Comparison of ENCODE assay signal across 8 mouse cellular contexts in genomic region chr19:28678646-28679270, GRCm38 (mm10). TPM values are rescaled to one million over a fixed set of nuclear protein-coding genes. Genes with fewer than 3 reads are reported as not detected.
A peak's percentile ranks its signal among the peaks of the same experiment; 100 is the strongest.
DNase-seq lines count a peak whose midpoint lies in the region; ATAC-seq and TF ChIP-seq lines count a peak whose summit lies in the region.

No protein-coding gene starts in this region.

- ATAC-seq in hindbrain, embryonic 13.5 days (ENCODE audit: low FRiP score) = no peak
- no peak for ATAC-seq in lung, embryonic 14.5 days (ENCODE audit: insufficient read depth)
- no peak for ATAC-seq in stomach, embryonic 16.5 days (ENCODE audit: insufficient read depth, low FRiP score)
- no peak for ATAC-seq in monocyte, adult 5-6 weeks (replicated peaks; ENCODE audit: insufficient number of reproducible peaks, low FRiP score, low TSS enrichment, poor library complexity, severe bottlenecking)

- H3K4me3 ChIP-seq in heart, embryonic 10.5 days = peak overlapping the region; percentile 73
- peak overlapping the region; percentile 57 for H3K4me3 ChIP-seq in hindbrain, embryonic 13.5 days
- peak overlapping the region; percentile 54 for H3K4me3 ChIP-seq in lung, embryonic 14.5 days (ENCODE audit: low read depth, low read length)
- peak overlapping the region; percentile 75 for H3K4me3 ChIP-seq in stomach, embryonic 16.5 days (replicated peaks; ENCODE audit: low read length)

- peaks cover 32% of the 10 kb centered on the region for H3K4me1 ChIP-seq in heart, embryonic 10.5 days
- peaks cover 31% of the 10 kb centered on the region for H3K4me1 ChIP-seq in hindbrain, embryonic 13.5 days (replicated peaks)
- peaks cover 10% of the 10 kb centered on the region for H3K4me1 ChIP-seq in lung, embryonic 14.5 days (ENCODE audit: insufficient read depth)
- H3K4me1 ChIP-seq in stomach, embryonic 16.5 days (ENCODE audit: control insufficient read depth, insufficient read depth, low read length) = peaks cover 14% of the 10 kb centered on the region

- no peak for DNase-seq in heart, embryonic 10.5 days (ENCODE audit: low spot score)
- DNase-seq in heart, adult 8-10 months (ENCODE audit: low spot score) = no peak
- DNase-seq in embryo, embryonic 9.5 days (ENCODE audit: extremely low spot score) = peak; percentile 20
- DNase-seq in lung, embryonic 14.5 days = peak; percentile 16
- DNase-seq in urinary bladder, adult 2 months (ENCODE audit: low spot score) = no peak

- H3K36me3 ChIP-seq in heart, embryonic 10.5 days = no peaks in the 10 kb centered on the region
- H3K36me3 ChIP-seq in hindbrain, embryonic 13.5 days = no peaks in the 10 kb centered on the region
- no peaks in the 10 kb centered on the region for H3K36me3 ChIP-seq in lung, embryonic 14.5 days (ENCODE audit: insufficient read depth)
- no peaks in the 10 kb centered on the region for H3K36me3 ChIP-seq in stomach, embryonic 16.5 days (ENCODE audit: control insufficient read depth, insufficient read depth, low read length)

- peak overlapping the region; percentile 69 for H3K9ac ChIP-seq in hindbrain, embryonic 13.5 days
- H3K9ac ChIP-seq in lung, embryonic 14.5 days = peak overlapping the region; percentile 55; the same call in 1 of the 2 replicates
- H3K9ac ChIP-seq in stomach, embryonic 16.5 days (ENCODE audit: low read length) = peak overlapping the region; percentile 77

- H3K4me2 ChIP-seq in hindbrain, embryonic 13.5 days = peak overlapping the region; percentile 99
- peak overlapping the region; percentile 99 for H3K4me2 ChIP-seq in lung, embryonic 14.5 days
- H3K4me2 ChIP-seq in stomach, embryonic 16.5 days (ENCODE audit: low read depth, low read length) = peak overlapping the region; percentile 100

- TF ChIP-seq CTCF in lung, embryonic 14.5 days (IDR thresholded peaks at IDR 0.05; ENCODE audit: low read depth) = no peak

- under 1% methylated on average over 30 of the region's 30 CpGs for WGBS in heart, embryonic 10.5 days
- WGBS in hindbrain, embryonic 13.5 days = 1% methylated on average over 30 of the region's 30 CpGs
- under 1% methylated on average over 30 of the region's 30 CpGs for WGBS in lung, embryonic 14.5 days
- WGBS in stomach, embryonic 16.5 days = under 1% methylated on average over 30 of the region's 30 CpGs

- H3K27ac ChIP-seq in heart, embryonic 10.5 days = peak overlapping the region; percentile 77; the same call in 1 of the 2 replicates
- H3K27ac ChIP-seq in hindbrain, embryonic 13.5 days = no peak overlapping the region
- H3K27ac ChIP-seq in lung, embryonic 14.5 days (ENCODE audit: low read depth) = no peak overlapping the region
- H3K27ac ChIP-seq in stomach, embryonic 16.5 days (ENCODE audit: low read length) = no peak overlapping the region

- H3K9me3 ChIP-seq in heart, embryonic 10.5 days = no peaks in the 10 kb centered on the region
- no peaks in the 10 kb centered on the region for H3K9me3 ChIP-seq in hindbrain, embryonic 13.5 days
- H3K9me3 ChIP-seq in lung, embryonic 14.5 days (ENCODE audit: low read depth, low read length) = no peaks in the 10 kb centered on the region
- no peaks in the 10 kb centered on the region for H3K9me3 ChIP-seq in stomach, embryonic 16.5 days (replicated peaks; ENCODE audit: control insufficient read depth, low read length)

- peaks cover 65% of the 10 kb centered on the region for H3K27me3 ChIP-seq in heart, embryonic 10.5 days (ENCODE audit: insufficient read depth, poor library complexity, severe bottlenecking)
- peaks cover 58% of the 10 kb centered on the region for H3K27me3 ChIP-seq in hindbrain, embryonic 13.5 days
- H3K27me3 ChIP-seq in lung, embryonic 14.5 days (ENCODE audit: insufficient read depth, low read length) = peaks cover 15% of the 10 kb centered on the region
- 0 out of 2 replicates have a peak, but pooled peaks cover 7% of the 10 kb centered on the region for H3K27me3 ChIP-seq in stomach, embryonic 16.5 days (ENCODE audit: control insufficient read depth, insufficient read depth, low read length)

RNA-seq across cellular contexts. Expression of gene Glis3, which starts 1.1 kb away (rescaled TPM):
- 0.99 and 1.4 TPM in 2 replicates for polyA plus RNA-seq in heart, embryonic 10.5 days (2016; fragmentation: Nextera tagmentation; extraction: Ambion mirVana)
- 1 to 10 TPM in 3 of 4 experiments, under 1 TPM in 1; 0.98 to 1.7 (median 1.5) TPM for total RNA-seq in heart, adult 8-10 months (2022)
- 1.5 and 3.5 TPM in 2 replicates for polyA plus RNA-seq in hindbrain, embryonic 13.5 days (2015; fragmentation: Nextera tagmentation; extraction: Ambion mirVana)
- polyA plus RNA-seq in lung, embryonic 14.5 days (2014; fragmentation: Nextera tagmentation; extraction: Ambion mirVana) = 4.0 and 4.7 TPM in 2 replicates
- polyA plus RNA-seq in stomach, embryonic 16.5 days (2015; fragmentation: Nextera tagmentation; extraction: Ambion mirVana) = 1.9 and 2.4 TPM in 2 replicates
- total RNA-seq in monocyte, adult 5-6 weeks (2017) = 0.43 to 1.6 TPM (median 0.97 TPM) in 3 replicates
- 2.2 and 3.7 TPM in 2 replicates for polyA plus RNA-seq in urinary bladder, adult 2 months (2012; rRNA removed)

Comparison
In these comparisons a context has a peak if more than half of its experiments do, and no peak if none do; other contexts are left out.
1. DNase-seq: peak in embryo, embryonic 9.5 days (single experiment) and lung, embryonic 14.5 days (single experiment); none in heart, embryonic 10.5 days (single experiment), heart, adult 8-10 months (single experiment) and urinary bladder, adult 2 months (single experiment).
2. Peak in every context shown above with its lines, with median percentiles within 50 percentile points of each other: H3K4me3 ChIP-seq, H3K4me2 ChIP-seq and H3K9ac ChIP-seq.